Mouse (Mus musculus) ES-Bruce4 (cell line): Measurements from ENCODE around the gene Zfp775.

Experiments used
- CTCF ChIP-seq: IDR thresholded peaks from one replicate; pipeline ENCODE4 v1.8.1; 2011; ENCODE audit warnings: low read depth, low read length
- EP300 ChIP-seq: IDR thresholded peaks from 2 replicates; pipeline ENCODE4 v1.6.1; 2011; ENCODE audit warnings: low read depth, low read length; ENCODE audit not compliant: insufficient read depth
- POLR2A ChIP-seq: IDR thresholded peaks from one replicate; pipeline ENCODE4 v1.8.1; 2011; ENCODE audit warnings: low read length; ENCODE audit not compliant: insufficient read depth

- TF ChIP-seq POLR2A: no peak
- TF ChIP-seq EP300: no peak
- peak; percentile 60 for TF ChIP-seq CTCF
These were observed 45.1 kb downstream of the Zfp775 start, which contains the start of gene Gimap8 for GRCm38 (mm10) chr6:48646995-48647394.
